Comparison of ENCODE assay signal across 20 mouse cellular contexts in genomic region chr16:35803723-35804122, GRCm38 (mm10).
"Had no signal": no experiment of that assay in that cellular context is flagged by ENCODE, and none has a peak within 500 bp of the region (broad histone marks: within the 10 kb centered on the region; RNA-seq: fewer than 3 reads in every experiment).

No protein-coding gene starts in this region.

- H3K27ac ChIP-seq: intestine, embryonic 15.5 days; kidney, embryonic 15.5 days; left cerebral cortex, adult 2 months; liver, embryonic 14.5 days; midbrain, embryonic 13.5 days; stomach, embryonic 15.5 days had no signal

- H3K4me1 ChIP-seq: intestine, embryonic 15.5 days; kidney, embryonic 15.5 days; midbrain, embryonic 13.5 days; stomach, embryonic 15.5 days had no signal

- H3K4me2 ChIP-seq: intestine, embryonic 15.5 days; kidney, embryonic 15.5 days; lung, embryonic 14.5 days; midbrain, embryonic 13.5 days; stomach, embryonic 15.5 days had no signal

- DNase-seq: kidney, adult 11 months; kidney, adult 8-10 months; kidney, postnatal 10 days; kidney, postnatal 36 days; layer of hippocampus, postnatal 36 days; lung, embryonic 14.5 days; lung, postnatal 14 days; lung, postnatal 4 days; right cerebral cortex, adult 18-20 months; right cerebral cortex, postnatal 14 days; right cerebral cortex, postnatal 4 days; spleen, adult 18-20 months; thymus, postnatal 25 days had no signal

- H3K9ac ChIP-seq: intestine, embryonic 15.5 days; kidney, embryonic 15.5 days; liver, embryonic 14.5 days; lung, embryonic 14.5 days; midbrain, embryonic 13.5 days; stomach, embryonic 15.5 days had no signal

- H3K9me3 ChIP-seq: intestine, embryonic 15.5 days; stomach, embryonic 15.5 days had no signal

- H3K4me3 ChIP-seq: intestine, embryonic 15.5 days; kidney, embryonic 15.5 days; left cerebral cortex, adult 2 months; midbrain, embryonic 13.5 days; stomach, embryonic 15.5 days had no signal

- ATAC-seq: intestine, embryonic 15.5 days; midbrain, embryonic 13.5 days; midbrain, embryonic 16.5 days had no signal

- H3K27me3 ChIP-seq: intestine, embryonic 15.5 days; kidney, embryonic 15.5 days; midbrain, embryonic 13.5 days; stomach, embryonic 15.5 days had no signal
